Mouse (Mus musculus) CD4-positive, CD25-positive, alpha-beta regulatory T cell, adult 9 weeks (primary cell): ENCODE measurements around the gene Dusp21. TPM values are rescaled to one million over a fixed set of nuclear protein-coding genes. Genes with fewer than 3 reads are reported as not detected.

Source experiments
- polyA plus RNA-seq: library from polyadenylated mRNA; unstranded; fragments of 100-300 nt; shearing (Covaris generic); gene quantifications from one replicate; pipeline ENCODE4 v1.2.1, GENCODE M21; 2017

Dusp21 gene
- polyA plus RNA-seq = not detected

DNA sequence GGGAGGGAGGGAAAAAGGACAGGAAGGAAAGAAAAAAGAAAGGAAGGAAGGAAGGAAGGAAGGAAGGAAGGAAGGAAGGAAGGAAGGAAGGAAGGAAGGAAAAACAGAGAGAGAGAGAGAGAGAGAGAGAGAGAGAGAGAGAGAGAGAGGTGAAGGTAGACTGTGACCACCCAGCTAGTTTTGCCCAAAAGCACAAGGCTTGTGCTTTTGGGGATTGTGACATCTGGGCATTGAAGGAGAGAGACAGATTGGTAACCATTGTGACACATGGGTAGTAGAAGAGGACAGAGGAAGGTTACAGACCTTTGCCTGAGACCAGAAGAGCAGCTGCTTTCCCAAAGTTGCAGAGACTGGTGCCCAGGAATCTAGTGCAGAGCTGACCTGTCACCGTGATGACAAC, at the start of gene Dusp21:
TSS of gene Dusp21 (plus strand) at position 301 of the 400 bp plus-strand sequence.

GRCm38 (mm10) chrX:18162192-18162857, 16.7 kb downstream of the Dusp21 start, which contains the start of gene Kdm6a:
Gene Kdm6a (plus strand): TSS chrX:18162575.

Other genes starting within 250 kb of the Dusp21 start
- 59.5 TPM for gene Kdm6a, start 16.7 kb downstream of the Dusp21 start, polyA plus RNA-seq